15 mouse cellular contexts compared by ENCODE assay signal in the genomic region with DNA sequence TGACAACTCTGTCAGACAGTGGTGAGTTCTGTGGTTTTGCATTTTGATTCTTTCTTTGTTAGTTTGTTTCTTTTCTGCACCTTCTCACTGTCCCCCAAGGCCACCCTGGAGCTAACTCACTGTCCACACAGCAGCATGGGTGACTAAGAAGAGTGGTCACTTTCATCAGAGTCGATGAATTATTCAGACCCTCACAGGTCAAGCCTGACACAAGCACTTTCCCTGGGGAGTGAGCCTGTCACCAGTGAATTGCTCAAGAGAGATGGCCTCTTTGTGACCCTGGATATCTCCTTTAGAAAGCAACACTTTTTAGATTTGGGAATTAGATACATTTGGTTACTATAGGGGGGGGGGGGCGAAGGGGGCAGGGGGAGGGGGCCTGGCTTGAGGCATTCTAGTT.
"Had no signal": no experiment of that assay in that cellular context is flagged by ENCODE, and none has a peak within 500 bp of the region (broad histone marks: within the 10 kb centered on the region; RNA-seq: fewer than 3 reads in every experiment).

No protein-coding gene starts in this region.

- H3K9ac ChIP-seq: limb, embryonic 13.5 days; liver, embryonic 12.5 days; liver, embryonic 15.5 days; lung, embryonic 15.5 days had no signal

- ATAC-seq: liver, embryonic 12.5 days had no signal

- H3K9me3 ChIP-seq: limb, embryonic 13.5 days; liver, embryonic 12.5 days; liver, embryonic 15.5 days; lung, embryonic 15.5 days had no signal

- H3K4me2 ChIP-seq: limb, embryonic 13.5 days; liver, embryonic 12.5 days; liver, embryonic 15.5 days; lung, embryonic 15.5 days; midbrain, embryonic 11.5 days had no signal

- H3K36me3 ChIP-seq: limb, embryonic 13.5 days; liver, embryonic 12.5 days; liver, embryonic 15.5 days; lung, embryonic 15.5 days had no signal

- H3K4me3 ChIP-seq: limb, embryonic 13.5 days; liver, embryonic 12.5 days; liver, embryonic 15.5 days; lung, embryonic 15.5 days had no signal

- H3K27me3 ChIP-seq: limb, embryonic 13.5 days; lung, embryonic 15.5 days had no signal

- H3K27ac ChIP-seq: limb, embryonic 13.5 days; liver, embryonic 12.5 days; liver, embryonic 15.5 days; lung, embryonic 15.5 days had no signal

- DNase-seq: kidney, postnatal 36 days; layer of hippocampus, postnatal 36 days; left cerebral cortex, postnatal 4 days; liver; lung, adult 18-20 months; lung, postnatal 10 days; lung, postnatal 36 days; midbrain, embryonic 14.5 days; thymus, adult 18-20 months; thymus, postnatal 36 days had no signal
